Mouse (Mus musculus) hematopoietic stem cell, adult 5-6 weeks (primary cell): Measurements from ENCODE around the gene Mindy4. TPM values are rescaled to one million over a fixed set of nuclear protein-coding genes. Genes with fewer than 3 reads are reported as not detected.

Source experiments
- ATAC-seq, 2 experiments: fragments of 125-278 bp in 1 of 2; replicated peaks in 1 of 2; 2 replicates each; pipeline ENCODE4 v1.8.0; 2016 to 2017; ENCODE audit warnings: inconsistent platforms in 2 of 2, mild to moderate bottlenecking in 2 of 2, moderate number of reproducible peaks in 2 of 2, low read depth in 1 of 2, moderate TSS enrichment in 1 of 2; ENCODE audit not compliant: low FRiP score in 2 of 2, poor library complexity in 2 of 2, severe bottlenecking in 2 of 2, insufficient read depth in 1 of 2, low TSS enrichment in 1 of 2
- total RNA-seq: library from RNA; stranded (forward); fragments of 172-1452, 232-1000 nt; gene quantifications from 2 replicates; pipeline ENCODE4 v1.2.3, GENCODE M21; 2017

Mindy4 gene
- total RNA-seq, 1 experiment from 2014 or later, result 14.9 TPM

- ATAC-seq, result no peak
These were observed 159.5 kb downstream of the Mindy4 start for GRCm38 (mm10) chr6:55362663-55363062.

- ATAC-seq, result no peak
These were observed 163.9 kb downstream of the Mindy4 start for GRCm38 (mm10) chr6:55367126-55367525.

Other genes with a start within 250 kb of the Mindy4 start
- 5.8 and 9.1 TPM in 2 replicates for gene Nod1, start 230.8 kb upstream of the Mindy4 start, total RNA-seq
- gene Ggct, start 210.4 kb upstream of the Mindy4 start, total RNA-seq, result 24.8 and 52.7 TPM in 2 replicates
- 101 and 119 TPM in 2 replicates for gene Gars, start 165.4 kb upstream of the Mindy4 start, total RNA-seq
- not detected in 2 replicates for gene Crhr2, start 70.4 kb upstream of the Mindy4 start, total RNA-seq
- gene Inmt, start 28.3 kb upstream of the Mindy4 start, total RNA-seq, result not detected in 2 replicates
- gene Aqp1, start 133.0 kb downstream of the Mindy4 start, total RNA-seq, result 12.3 and 60.0 TPM in 2 replicates
- gene Ghrhr, start 172.9 kb downstream of the Mindy4 start, total RNA-seq, result not detected in 2 replicates
- gene Adcyap1r1, start 248.6 kb downstream of the Mindy4 start, total RNA-seq, result not detected in 2 replicates